In genomic region chr13:101920384-101920783, GRCm38 (mm10) we compare ENCODE assay signal across 18 mouse cellular contexts.
"Had no signal": no experiment of that assay in that cellular context is flagged by ENCODE, and none has a peak within 500 bp of the region (broad histone marks: within the 10 kb centered on the region; RNA-seq: fewer than 3 reads in every experiment).

No protein-coding gene starts in this region.

- H3K27me3 ChIP-seq: midbrain, embryonic 13.5 days; neural tube, embryonic 13.5 days; neural tube, embryonic 15.5 days had no signal

- H3K9me3 ChIP-seq: midbrain, embryonic 10.5 days; midbrain, embryonic 13.5 days; neural tube, embryonic 13.5 days; neural tube, embryonic 15.5 days had no signal

- H3K36me3 ChIP-seq: midbrain, embryonic 10.5 days; midbrain, embryonic 13.5 days; neural tube, embryonic 13.5 days; neural tube, embryonic 15.5 days had no signal

- ATAC-seq: midbrain, embryonic 13.5 days; midbrain, embryonic 16.5 days had no signal

- H3K27ac ChIP-seq: midbrain, embryonic 10.5 days; midbrain, embryonic 13.5 days; neural tube, embryonic 13.5 days; neural tube, embryonic 15.5 days had no signal

- H3K9ac ChIP-seq: lung, embryonic 14.5 days; midbrain, embryonic 13.5 days; neural tube, embryonic 13.5 days; neural tube, embryonic 15.5 days had no signal

- H3K4me1 ChIP-seq: midbrain, embryonic 13.5 days; neural tube, embryonic 15.5 days had no signal

- H3K4me2 ChIP-seq: lung, embryonic 14.5 days; midbrain, embryonic 13.5 days; neural tube, embryonic 13.5 days; neural tube, embryonic 15.5 days had no signal

- DNase-seq: lung, adult 18-20 months; lung, embryonic 14.5 days; lung, postnatal 10 days; lung, postnatal 4 days; retina, postnatal 1 day; right cerebral cortex, adult 18-20 months; right cerebral cortex, postnatal 25 days; right cerebral cortex, postnatal 4 days; spleen, adult 18-20 months; thymus, adult 18-20 months; thymus, postnatal 14 days; thymus, postnatal 36 days had no signal

- H3K4me3 ChIP-seq: midbrain, embryonic 10.5 days; midbrain, embryonic 13.5 days; myocyte; neural tube, embryonic 13.5 days; neural tube, embryonic 15.5 days had no signal
